Mouse (Mus musculus) neutrophil, adult 65 days (primary cell): ENCODE measurements around the gene Slc6a16. TPM values are rescaled to one million over a fixed set of nuclear protein-coding genes. Genes with fewer than 3 reads are reported as not detected.

Source experiments
- total RNA-seq: library from RNA; stranded (reverse); gene quantifications from 2 replicates; pipeline ENCODE4 v1.2.4, GENCODE M21; 2023

The Slc6a16 gene
- total RNA-seq: 1.2 and 1.3 TPM in 2 replicates

DNA sequence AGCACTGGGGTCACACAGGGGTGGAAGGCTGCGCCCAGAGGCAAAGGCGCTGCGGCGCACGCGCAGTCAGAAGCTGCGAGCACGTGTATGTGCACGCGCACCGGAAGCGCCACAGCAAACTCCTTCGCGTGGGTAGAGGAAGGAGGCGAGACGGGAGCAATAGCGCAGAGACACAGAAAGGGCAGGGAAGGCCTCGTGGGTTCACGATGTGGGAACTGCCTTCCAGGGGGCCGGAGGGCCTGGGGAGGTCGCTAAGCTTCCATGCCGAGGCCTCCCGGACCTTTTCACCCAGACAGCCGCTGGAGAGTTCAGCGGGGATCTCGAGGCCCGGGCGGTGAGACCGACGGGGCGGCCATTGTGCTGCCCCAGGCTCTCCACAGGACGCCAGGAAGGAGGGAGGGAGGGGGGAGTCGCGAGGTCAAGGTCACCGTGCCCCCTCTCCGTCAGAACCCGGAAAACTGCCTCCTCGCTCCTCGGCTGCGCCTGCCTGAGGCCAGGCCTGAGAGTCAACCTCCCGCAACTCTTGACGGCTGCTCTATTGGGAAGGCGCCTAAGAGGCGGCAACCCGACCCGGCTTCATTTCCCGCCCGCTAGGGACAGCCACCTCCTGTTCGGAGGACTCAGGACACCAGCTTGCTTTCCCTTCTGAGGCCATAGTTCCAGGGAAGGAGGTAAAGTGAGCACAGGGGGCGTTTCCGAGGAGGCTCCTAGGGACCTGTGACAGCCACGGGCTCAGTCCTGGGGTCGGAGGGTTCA is at the start of gene Slc6a16:
Gene Slc6a16, plus strand, starts transcription at position 453 of the 756 bp plus-strand sequence.

DNA sequence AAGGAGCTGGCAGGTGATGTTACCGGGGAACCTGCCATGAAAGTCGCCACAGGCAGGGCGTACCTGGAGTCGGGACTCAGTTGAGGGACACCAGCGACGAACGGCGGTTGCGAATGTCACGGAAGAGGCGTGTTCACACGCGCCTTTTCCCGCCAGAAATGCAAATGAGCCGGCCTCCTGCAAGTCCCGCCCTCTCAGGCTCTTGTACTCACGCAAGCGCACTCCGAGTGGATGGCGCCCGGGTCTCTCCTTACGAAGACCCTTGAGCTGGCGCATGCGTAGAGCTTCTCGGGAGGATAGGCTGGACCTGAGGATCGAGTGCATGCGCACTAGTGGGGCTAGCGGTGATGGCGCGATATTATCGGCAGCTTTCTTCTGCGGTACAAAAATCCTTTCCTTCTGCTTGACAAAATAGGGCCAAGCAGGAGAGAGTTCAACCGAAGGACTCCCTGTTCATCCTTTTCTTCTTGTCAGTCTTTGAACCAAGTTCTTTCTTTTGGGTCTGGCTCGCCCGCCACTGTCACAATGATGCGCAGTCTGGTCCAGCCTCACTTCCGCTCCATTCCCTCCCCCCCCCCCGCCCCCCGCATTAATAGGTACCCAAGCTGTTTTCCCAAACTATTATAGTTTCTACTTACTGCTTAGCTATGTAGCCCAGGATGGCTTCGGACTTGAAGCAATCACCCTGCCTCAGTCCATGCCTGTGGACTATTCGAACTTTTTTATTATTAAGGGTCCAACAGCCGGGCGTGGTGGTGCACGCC is 36.3 kb upstream of the Slc6a16 start, which contains the start of gene Ccdc155:
Gene Ccdc155, minus strand, starts transcription at position 513 of the 764 bp plus-strand sequence.

DNA sequence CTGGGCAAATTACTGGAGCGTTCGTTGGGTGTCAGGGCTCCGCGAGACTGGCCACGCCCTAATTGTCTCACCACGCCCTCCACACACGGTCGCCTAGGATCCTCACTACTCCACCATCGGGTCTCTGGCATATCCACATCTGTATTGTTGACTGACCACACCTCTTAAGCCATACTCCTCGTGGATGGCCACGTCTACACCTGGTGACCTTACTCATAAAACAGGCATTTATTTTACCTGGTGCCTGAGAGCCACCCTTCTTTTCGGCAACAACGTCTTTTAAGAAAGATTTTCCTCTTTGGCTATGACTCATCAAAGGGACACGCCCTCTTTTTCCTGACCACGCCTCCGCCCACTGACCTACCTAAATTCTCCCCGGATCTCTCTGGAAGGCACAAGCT is 29.0 kb upstream of the Slc6a16 start, which contains the start of gene Dkkl1:
Gene Dkkl1, minus strand, starts transcription at position 297 of the 401 bp plus-strand sequence.

DNA sequence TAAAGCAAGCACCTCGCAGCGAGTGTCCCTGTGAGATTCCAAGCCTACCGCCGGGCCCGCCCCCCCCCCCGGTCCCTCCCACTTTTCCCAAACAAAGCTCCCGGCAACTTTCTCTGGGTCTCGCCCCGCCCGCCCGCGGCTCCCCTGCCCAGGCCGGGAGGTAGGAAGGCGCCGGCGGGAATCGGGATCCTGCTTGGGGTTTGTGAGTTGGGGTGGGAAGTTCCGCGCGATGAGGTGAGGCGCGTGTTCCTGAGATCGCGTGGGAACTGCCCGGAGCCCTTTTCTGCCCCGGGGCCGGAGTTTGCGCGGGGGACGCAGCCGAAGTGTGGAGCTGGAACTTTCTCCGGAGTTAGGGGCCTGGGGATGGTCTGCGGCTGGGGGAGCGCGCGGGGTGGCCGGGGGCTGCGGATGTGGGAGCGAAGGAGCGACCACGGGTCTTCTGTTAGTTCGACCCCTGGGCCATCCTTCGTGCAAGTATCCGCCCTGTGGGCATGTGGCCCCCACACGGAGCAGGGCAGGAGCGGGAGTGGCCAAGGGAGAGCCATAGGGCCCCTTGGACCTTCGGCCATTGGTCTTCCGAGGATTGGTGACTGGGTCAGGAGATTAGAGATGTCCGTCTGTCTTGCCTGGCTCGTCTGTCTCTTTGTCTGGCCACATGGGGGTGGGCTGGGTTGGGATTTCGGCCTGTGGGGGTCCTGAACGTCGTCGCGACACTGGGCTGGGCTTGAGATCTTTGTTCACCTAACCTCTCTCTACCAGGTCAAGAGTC is 25.0 kb upstream of the Slc6a16 start, which contains the start of gene Tead2:
Gene Tead2, plus strand, starts transcription at position 81 of the 769 bp plus-strand sequence.

DNA sequence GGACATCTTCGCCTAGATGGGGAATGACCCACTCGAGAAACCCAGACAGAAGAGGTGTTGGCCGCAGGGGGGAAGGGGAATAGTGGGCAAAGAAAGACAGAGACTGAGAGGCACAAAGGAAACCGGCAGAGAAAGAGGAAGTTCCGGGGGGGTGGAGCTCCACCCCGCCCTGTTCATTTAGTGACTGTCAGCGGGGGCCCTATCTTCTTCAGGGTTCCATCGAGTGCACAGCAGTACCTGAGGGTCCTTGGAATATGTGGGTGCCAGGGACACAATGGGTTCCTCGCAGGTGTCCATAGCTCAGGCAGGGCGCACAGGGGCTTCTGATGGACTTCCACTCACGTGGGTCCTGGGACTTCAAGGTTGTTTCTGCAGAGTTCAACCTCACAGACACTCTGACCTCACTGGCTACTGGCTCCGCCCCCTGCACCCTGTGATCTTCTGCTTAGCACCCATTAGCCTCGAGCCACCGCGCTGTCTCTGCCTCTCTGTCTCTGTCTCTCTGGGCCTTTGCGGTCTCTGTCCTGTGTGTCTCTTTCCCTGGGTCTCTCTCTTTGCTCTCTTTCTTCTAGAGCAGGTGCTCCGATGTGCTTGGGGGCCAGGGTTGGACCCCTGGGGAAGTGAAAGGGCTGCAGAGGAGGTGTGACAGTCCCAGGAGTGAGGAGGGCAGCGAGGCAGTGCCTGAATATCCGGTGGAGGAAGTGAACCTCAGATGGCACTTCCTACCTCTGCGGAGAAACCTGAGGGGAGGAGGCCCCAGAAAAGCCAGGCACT is 2.0 kb upstream of the Slc6a16 start, which contains the start of gene Cd37:
Gene Cd37, minus strand, starts transcription at position 393 of the 774 bp plus-strand sequence.

DNA sequence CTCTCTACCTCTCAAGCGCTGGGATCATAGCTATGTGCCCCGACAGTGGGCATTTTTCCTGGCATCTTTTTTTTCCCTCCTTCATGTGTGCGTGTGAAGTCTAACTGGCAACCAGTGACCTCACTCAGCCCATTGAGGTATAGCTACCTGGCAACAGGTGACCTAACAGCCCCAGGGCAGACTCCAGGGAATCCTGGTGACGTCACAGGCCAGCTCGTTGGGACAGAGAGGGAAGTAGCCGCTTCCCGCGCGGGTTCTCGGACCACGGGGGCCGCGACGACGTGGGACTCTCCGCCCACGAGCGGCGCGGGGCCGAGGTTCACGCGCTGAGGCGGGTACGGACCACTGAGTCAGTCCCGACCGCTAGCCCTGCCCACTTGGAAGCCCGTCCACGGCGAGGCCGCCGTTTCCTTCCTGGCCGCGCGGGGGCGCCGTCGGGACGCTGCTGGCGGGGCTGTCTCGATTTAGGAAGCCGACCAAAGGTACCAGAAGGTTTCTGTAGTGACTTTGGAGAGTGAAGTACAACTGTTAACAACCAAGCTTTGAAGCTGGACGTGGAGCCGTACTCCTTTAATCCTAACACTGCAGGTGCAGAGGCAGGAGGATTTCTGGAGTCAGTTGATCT is 36.4 kb downstream of the Slc6a16 start, which contains the start of gene Slc6a21:
Gene Slc6a21, plus strand, starts transcription at position 378 of the 625 bp plus-strand sequence.

Other genes with a start within 250 kb of the Slc6a16 start
- gene Irf3, start 243.4 kb upstream of the Slc6a16 start, total RNA-seq: 44.5 and 55.1 TPM in 2 replicates
- 7.3 and 7.9 TPM in 2 replicates for gene Bcl2l12, start 242.4 kb upstream of the Slc6a16 start, total RNA-seq
- 59.4 and 75.8 TPM in 2 replicates for gene Scaf1, start 224.7 kb upstream of the Slc6a16 start, total RNA-seq
- 7.6 and 7.8 TPM in 2 replicates for gene Rras, start 223.1 kb upstream of the Slc6a16 start, total RNA-seq
- gene Prr12, start 188.2 kb upstream of the Slc6a16 start, total RNA-seq: 15.9 and 19.2 TPM in 2 replicates
- gene Nosip, start 178.7 kb upstream of the Slc6a16 start, total RNA-seq: 32.5 and 35.9 TPM in 2 replicates
- 15.3 and 20.8 TPM in 2 replicates for gene Prrg2, start 178.4 kb upstream of the Slc6a16 start, total RNA-seq
- gene Rcn3, start 148.9 kb upstream of the Slc6a16 start, total RNA-seq: 2.6 and 3.0 TPM in 2 replicates
- gene Fcgrt, start 137.2 kb upstream of the Slc6a16 start, total RNA-seq: 11.5 and 11.6 TPM in 2 replicates
- gene Rps11, start 116.6 kb upstream of the Slc6a16 start, total RNA-seq: 561 and 713 TPM in 2 replicates
- gene Rpl13a, start 112.3 kb upstream of the Slc6a16 start, total RNA-seq: 790 and 900 TPM in 2 replicates
- not detected in 2 replicates for gene Gm45713, start 104.9 kb upstream of the Slc6a16 start, total RNA-seq
- gene Flt3l, start 104.7 kb upstream of the Slc6a16 start, total RNA-seq: 22.0 and 23.2 TPM in 2 replicates
- 41.1 and 44.5 TPM in 2 replicates for gene Pih1d1, start 86.8 kb upstream of the Slc6a16 start, total RNA-seq
- 77.5 and 91.9 TPM in 2 replicates for gene Aldh16a1, start 86.5 kb upstream of the Slc6a16 start, total RNA-seq
- gene Slc17a7, start 77.1 kb upstream of the Slc6a16 start, total RNA-seq: 0.23 TPM in 1 of 2 replicates, not detected in the other
- gene Gfy, start 61.5 kb upstream of the Slc6a16 start, total RNA-seq: not detected in 2 replicates
- gene Pth2, start 60.1 kb upstream of the Slc6a16 start, total RNA-seq: not detected in 2 replicates
- gene Ccdc155, start 36.2 kb upstream of the Slc6a16 start, total RNA-seq: not detected in 2 replicates
- gene Dkkl1, start 28.9 kb upstream of the Slc6a16 start, total RNA-seq: not detected in 2 replicates
- gene Tead2, start 25.3 kb upstream of the Slc6a16 start, total RNA-seq: not detected in 2 replicates
- gene Cd37, start 2.0 kb upstream of the Slc6a16 start, total RNA-seq: 347 and 367 TPM in 2 replicates
- gene Slc6a21, start 36.4 kb downstream of the Slc6a16 start, total RNA-seq: not detected in 2 replicates
- 3.6 and 5.2 TPM in 2 replicates for gene Trpm4, start 92.7 kb downstream of the Slc6a16 start, total RNA-seq
- gene Hrc, start 94.2 kb downstream of the Slc6a16 start, total RNA-seq: not detected in 2 replicates
- gene Ppfia3, start 125.9 kb downstream of the Slc6a16 start, total RNA-seq: 0.09 TPM in 1 of 2 replicates, not detected in the other
- 2.5 TPM in 1 of 2 replicates, not detected in the other for gene Lin7b, start 129.5 kb downstream of the Slc6a16 start, total RNA-seq
- 255 and 367 TPM in 2 replicates for gene Snrnp70, start 154.7 kb downstream of the Slc6a16 start, total RNA-seq
- gene Kcna7, start 164.6 kb downstream of the Slc6a16 start, total RNA-seq: not detected in 2 replicates
- gene Ntf5, start 172.6 kb downstream of the Slc6a16 start, total RNA-seq: not detected in 2 replicates
- not detected in 2 replicates for gene Lhb, start 179.7 kb downstream of the Slc6a16 start, total RNA-seq
- 53.5 and 56.5 TPM in 2 replicates for gene Gys1, start 193.8 kb downstream of the Slc6a16 start, total RNA-seq
- 22.0 and 31.6 TPM in 2 replicates for gene Ruvbl2, start 197.0 kb downstream of the Slc6a16 start, total RNA-seq
- 1,156 and 1,320 TPM in 2 replicates for gene Ftl1, start 218.8 kb downstream of the Slc6a16 start, total RNA-seq
- gene Bax, start 225.8 kb downstream of the Slc6a16 start, total RNA-seq: 37.2 and 40.7 TPM in 2 replicates
- gene Tulp2, start 240.8 kb downstream of the Slc6a16 start, total RNA-seq: not detected in 2 replicates
- 0.98 and 1.7 TPM in 2 replicates for gene Gm45808, start 245.7 kb downstream of the Slc6a16 start, total RNA-seq
- gene Dhdh, start 247.7 kb downstream of the Slc6a16 start, total RNA-seq: 3.7 and 5.4 TPM in 2 replicates